Mouse (Mus musculus): ENCODE measurements around the gene 6430550D23Rik. TPM values are rescaled to one million over a fixed set of nuclear protein-coding genes. Genes with fewer than 3 reads are reported as not detected.
A peak's percentile ranks its signal among the peaks of the same experiment; 100 is the strongest.
"Not testable (repeated sequence)": the region's sequence is repeated elsewhere in the genome, so short reads cannot be mapped to it uniquely, and the experiment has no call there.

Gene 6430550D23Rik
- polyA plus RNA-seq, 1 experiment from 2014 or later, result 1.8 TPM

- peak; percentile 95 for ATAC-seq (ENCODE audit: borderline replicate concordance, extremely low read depth, low FRiP score, low TSS enrichment)
- H3K4me2 ChIP-seq, result peak within 1 kb of the TSS; percentile 66
- H3K27ac ChIP-seq, result peak within 1 kb of the TSS; percentile 87
- 0 out of 2 replicates have a peak, but pooled peaks cover under 1% of the 10 kb centered on the region for H3K36me3 ChIP-seq
- H3K27me3 ChIP-seq, result no peaks in the 10 kb centered on the region
- H3K9me3 ChIP-seq, result no peaks in the 10 kb centered on the region
- H3K9ac ChIP-seq, result peak within 1 kb of the TSS; percentile 53
- H3K4me3 ChIP-seq, result peak within 1 kb of the TSS; percentile 68
- WGBS, result under 1% methylated on average over 38 of the region's 38 CpGs
- H3K4me1 ChIP-seq, result 0 out of 2 replicates have a peak, but pooled peaks cover 14% of the 10 kb centered on the region
These were observed 78.0 kb downstream of the 6430550D23Rik start, which contains the start of gene Uqcc1 for GRCm38 (mm10) chr2:155929531-155930442. Gene Uqcc1, minus strand, starts transcription at chr2:155930310.

GRCm38 (mm10) chr2:155928711-155929345 lies 78.9 kb downstream of the 6430550D23Rik start:
- no peak overlapping the region for H3K27ac ChIP-seq
- H3K9ac ChIP-seq, result no peak overlapping the region
- 70% methylated on average over 7 of the region's 7 CpGs for WGBS
- H3K4me1 ChIP-seq, result 0 out of 2 replicates have a peak, but pooled peaks cover 14% of the 10 kb centered on the region
- no peak for ATAC-seq (ENCODE audit: borderline replicate concordance, extremely low read depth, low FRiP score, low TSS enrichment)
- H3K9me3 ChIP-seq, result no peaks in the 10 kb centered on the region
- H3K4me2 ChIP-seq, result peak overlapping the region; percentile 66
- no peaks in the 10 kb centered on the region for H3K27me3 ChIP-seq
- peak overlapping the region; percentile 68 for H3K4me3 ChIP-seq
- 0 out of 2 replicates have a peak, but pooled peaks cover 4% of the 10 kb centered on the region for H3K36me3 ChIP-seq

GRCm38 (mm10) chr2:155925213-155925612 lies 82.6 kb downstream of the 6430550D23Rik start:
- ATAC-seq (ENCODE audit: borderline replicate concordance, extremely low read depth, low FRiP score, low TSS enrichment); H3K27ac ChIP-seq: not testable (repeated sequence)

More at GRCm38 (mm10) chr2:155925213-155925612, 82.6 kb downstream of the 6430550D23Rik start:
- not testable (repeated sequence) for H3K27me3 ChIP-seq, H3K4me1 ChIP-seq, H3K4me2 ChIP-seq, H3K9ac ChIP-seq, H3K9me3 ChIP-seq, H3K4me3 ChIP-seq
- WGBS, result 92% methylated on average over 6 of the region's 6 CpGs
- H3K36me3 ChIP-seq, result peaks cover 12% of the 10 kb centered on the region; the same call in 1 of the 2 replicates

Other genes starting within 250 kb of the 6430550D23Rik start
- 0.04 and 0.09 TPM in 2 replicates for gene Mmp24, start 232.6 kb downstream of the 6430550D23Rik start, polyA plus RNA-seq (2015; fragmentation: Nextera tagmentation; extraction: Ambion mirVana)
- gene BC029722, start 188.6 kb downstream of the 6430550D23Rik start, polyA plus RNA-seq (2015; fragmentation: Nextera tagmentation; extraction: Ambion mirVana), result 17.4 and 19.7 TPM in 2 replicates
- gene Eif6, start 181.1 kb downstream of the 6430550D23Rik start, polyA plus RNA-seq (2015; fragmentation: Nextera tagmentation; extraction: Ambion mirVana), result 184 and 199 TPM in 2 replicates
- gene Fam83c, start 173.1 kb downstream of the 6430550D23Rik start, polyA plus RNA-seq (2015; fragmentation: Nextera tagmentation; extraction: Ambion mirVana), result 0.10 and 0.21 TPM in 2 replicates
- 65.9 and 75.6 TPM in 2 replicates for gene Uqcc1, start 77.7 kb downstream of the 6430550D23Rik start, polyA plus RNA-seq (2015; fragmentation: Nextera tagmentation; extraction: Ambion mirVana)
- not detected in 2 replicates for gene Gm15557, start 67.2 kb downstream of the 6430550D23Rik start, polyA plus RNA-seq (2015; fragmentation: Nextera tagmentation; extraction: Ambion mirVana)
- gene Gdf5, start 62.6 kb downstream of the 6430550D23Rik start, polyA plus RNA-seq (2015; fragmentation: Nextera tagmentation; extraction: Ambion mirVana), result 0.34 and 0.57 TPM in 2 replicates
- 22.5 and 26.1 TPM in 2 replicates for gene Cep250, start 51.5 kb downstream of the 6430550D23Rik start, polyA plus RNA-seq (2015; fragmentation: Nextera tagmentation; extraction: Ambion mirVana)
- gene Ergic3, start 68 bp upstream of the 6430550D23Rik start, polyA plus RNA-seq (2015; fragmentation: Nextera tagmentation; extraction: Ambion mirVana), result 224 and 226 TPM in 2 replicates
- gene Fer1l4, start 45.0 kb upstream of the 6430550D23Rik start, polyA plus RNA-seq (2015; fragmentation: Nextera tagmentation; extraction: Ambion mirVana), result not detected in 2 replicates
- 3.6 and 3.7 TPM in 2 replicates for gene Spag4, start 57.2 kb upstream of the 6430550D23Rik start, polyA plus RNA-seq (2015; fragmentation: Nextera tagmentation; extraction: Ambion mirVana)
- gene Cpne1, start 104.0 kb upstream of the 6430550D23Rik start, polyA plus RNA-seq (2015; fragmentation: Nextera tagmentation; extraction: Ambion mirVana), result 75.2 and 76.2 TPM in 2 replicates
- gene Rbm12, start 104.0 kb upstream of the 6430550D23Rik start, polyA plus RNA-seq (2015; fragmentation: Nextera tagmentation; extraction: Ambion mirVana), result 25.5 and 27.2 TPM in 2 replicates
- gene Gm28036, start 119.1 kb upstream of the 6430550D23Rik start, polyA plus RNA-seq (2015; fragmentation: Nextera tagmentation; extraction: Ambion mirVana), result 15.7 and 21.0 TPM in 2 replicates
- gene Romo1, start 136.1 kb upstream of the 6430550D23Rik start, polyA plus RNA-seq (2015; fragmentation: Nextera tagmentation; extraction: Ambion mirVana), result 340 and 373 TPM in 2 replicates
- 42.5 TPM in 2 replicates for gene Nfs1, start 136.2 kb upstream of the 6430550D23Rik start, polyA plus RNA-seq (2015; fragmentation: Nextera tagmentation; extraction: Ambion mirVana)
- 559 and 568 TPM in 2 replicates for gene Rbm39, start 172.3 kb upstream of the 6430550D23Rik start, polyA plus RNA-seq (2015; fragmentation: Nextera tagmentation; extraction: Ambion mirVana)
- gene Phf20, start 188.5 kb upstream of the 6430550D23Rik start, polyA plus RNA-seq (2015; fragmentation: Nextera tagmentation; extraction: Ambion mirVana), result 62.2 and 67.7 TPM in 2 replicates